Mouse (Mus musculus) embryo, embryonic 10.5 days (tissue): ENCODE measurements around the gene Klhl24.
"Not testable (repeated sequence)": the region's sequence is repeated elsewhere in the genome, so short reads cannot be mapped to it uniquely, and the experiment has no call there.

Experiments
- DNase-seq: peaks from one replicate; pipeline ENCODE4 v3.0.0-alpha.2; 2015; ENCODE audit warnings: low spot score

Klhl24 gene

GRCm38 (mm10) chr16:20097069-20097710 is at the start of gene Klhl24:
Klhl24 (plus strand) TSS chr16:20097542.
- peak; percentile 98 for DNase-seq

GRCm38 (mm10) chr16:20052655-20053054 is 44.7 kb upstream of the Klhl24 start:
- no peak for DNase-seq

GRCm38 (mm10) chr16:20072770-20073169 is 24.6 kb upstream of the Klhl24 start:
- DNase-seq = no peak

- no peak for DNase-seq
Observed at GRCm38 (mm10) chr16:20076675-20077074, 20.7 kb upstream of the Klhl24 start.

GRCm38 (mm10) chr16:20080271-20080670 is 17.1 kb upstream of the Klhl24 start:
- DNase-seq = no peak

GRCm38 (mm10) chr16:20084623-20085022 is 12.7 kb upstream of the Klhl24 start:
- DNase-seq = no peak

GRCm38 (mm10) chr16:20085250-20085905 is 12.0 kb upstream of the Klhl24 start:
- no peak for DNase-seq

- no peak for DNase-seq
Observed at GRCm38 (mm10) chr16:20086976-20087375, 10.4 kb upstream of the Klhl24 start.

- no peak for DNase-seq
Observed at GRCm38 (mm10) chr16:20089636-20090035, 7.7 kb upstream of the Klhl24 start.

- DNase-seq = peak; percentile 16
Observed at GRCm38 (mm10) chr16:20090921-20091575, 6.3 kb upstream of the Klhl24 start.

- DNase-seq = peak; percentile 48
Observed at GRCm38 (mm10) chr16:20095966-20096365, 1.4 kb upstream of the Klhl24 start.

- peak; percentile 95 for DNase-seq
Observed at GRCm38 (mm10) chr16:20097711-20098374, 501 bp downstream of the Klhl24 start.

- no peak for DNase-seq
Observed at GRCm38 (mm10) chr16:20098375-20098727, 1.0 kb downstream of the Klhl24 start.

- no peak for DNase-seq
Observed at GRCm38 (mm10) chr16:20098866-20099629, 1.7 kb downstream of the Klhl24 start.

GRCm38 (mm10) chr16:20106996-20107395 is 9.7 kb downstream of the Klhl24 start:
- DNase-seq = no peak

- DNase-seq = no peak
Observed at GRCm38 (mm10) chr16:20108961-20109360, 11.6 kb downstream of the Klhl24 start.

- DNase-seq = no peak
Observed at GRCm38 (mm10) chr16:20112649-20113048, 15.3 kb downstream of the Klhl24 start.

- no peak for DNase-seq
Observed at GRCm38 (mm10) chr16:20116069-20116468, 18.7 kb downstream of the Klhl24 start.

GRCm38 (mm10) chr16:20126319-20126883 is 29.1 kb downstream of the Klhl24 start:
- not testable (repeated sequence) for DNase-seq

GRCm38 (mm10) chr16:20130397-20130796 is 33.1 kb downstream of the Klhl24 start:
- no peak for DNase-seq

- DNase-seq = peak; percentile 83
Observed at GRCm38 (mm10) chr16:20140772-20141531, 43.6 kb downstream of the Klhl24 start, which contains the start of gene Yeats2. Yeats2 (plus strand) TSS chr16:20141063.
